Mouse (Mus musculus): ENCODE data around the gene Neo1. TPM values are rescaled to one million over a fixed set of nuclear protein-coding genes. Genes with fewer than 3 reads are reported as not detected.
A peak's percentile ranks its signal among the peaks of the same experiment; 100 is the strongest.

The Neo1 gene
- total RNA-seq, 2 experiments from 2014 or later, result 47.4 to 51.6 TPM

GRCm38 (mm10) chr9:58863826-58864225, 172.4 kb downstream of the Neo1 start:
- no peak for DNase-seq

GRCm38 (mm10) chr9:58859080-58859635, 177.1 kb downstream of the Neo1 start:
- no peak for DNase-seq

- no peak for DNase-seq
These were observed 181.3 kb downstream of the Neo1 start for GRCm38 (mm10) chr9:58854931-58855330.

GRCm38 (mm10) chr9:58849576-58850315, 186.5 kb downstream of the Neo1 start:
- DNase-seq, result no peak

- DNase-seq, result peak; percentile 50 to 79
These were observed 188.6 kb downstream of the Neo1 start for GRCm38 (mm10) chr9:58847676-58848075.

- no peak for DNase-seq
These were observed 189.2 kb downstream of the Neo1 start for GRCm38 (mm10) chr9:58847008-58847407.

GRCm38 (mm10) chr9:58844597-58844996, 191.6 kb downstream of the Neo1 start:
- DNase-seq, result no peak

- DNase-seq, result peak in 1 of 2 experiments; percentile 58
These were observed 194.6 kb downstream of the Neo1 start for GRCm38 (mm10) chr9:58841655-58842054.

GRCm38 (mm10) chr9:58838504-58838903, 197.7 kb downstream of the Neo1 start:
- DNase-seq, result no peak

GRCm38 (mm10) chr9:58837174-58837573, 199.1 kb downstream of the Neo1 start:
- no peak for DNase-seq

GRCm38 (mm10) chr9:58832939-58833338, 203.3 kb downstream of the Neo1 start:
- no peak for DNase-seq

- no peak for DNase-seq
These were observed 206.6 kb downstream of the Neo1 start for GRCm38 (mm10) chr9:58829627-58830026.

Other genes with a start within 250 kb of the Neo1 start
- gene Hcn4, start 213.0 kb downstream of the Neo1 start, total RNA-seq (2021), result 1 to 10 TPM; 6.6 to 6.8 TPM

Measured in heart, adult 18-20 months (tissue).